Mouse (Mus musculus): ENCODE results near the gene Glud1. TPM values are rescaled to one million over a fixed set of nuclear protein-coding genes. Genes with fewer than 3 reads are reported as not detected.
"Not testable (repeated sequence)": the region's sequence is repeated elsewhere in the genome, so short reads cannot be mapped to it uniquely, and the experiment has no call there.

Gene Glud1
- total RNA-seq, 2 experiments from 2014 or later = 320 to 321 TPM

- no peak for DNase-seq (ENCODE audit: low spot score in 2 of 2)
- intact Hi-C loops (cut with DNase I) = no loop called here
These were observed 1.3 kb upstream of the Glud1 start for GRCm38 (mm10) chr14:34309266-34309665.

GRCm38 (mm10) chr14:34309907-34310233 is 657 bp upstream of the Glud1 start:
- no peak for DNase-seq (ENCODE audit: low spot score in 2 of 2)
- intact Hi-C loops (cut with DNase I) = loop anchor here (5.0 kb wide), 2 partner anchors 52 to 192 kb away; partner anchors contain the start of gene Bmpr1a

GRCm38 (mm10) chr14:34311021-34311631 is 599 bp downstream of the Glud1 start:
- peak; percentile 26 for DNase-seq (ENCODE audit: low spot score in 2 of 2)
- intact Hi-C loops (cut with DNase I) = loop anchor here (5.0 kb wide), 2 partner anchors 51 to 191 kb away; partner anchors contain the start of gene Bmpr1a

- DNase-seq (ENCODE audit: low spot score in 2 of 2) = no peak
- intact Hi-C loops (cut with DNase I) = loop anchor here (5.0 kb wide), 2 partner anchors 51 to 191 kb away; partner anchors contain the start of gene Bmpr1a
These were observed 1.2 kb downstream of the Glud1 start for GRCm38 (mm10) chr14:34311691-34312090.

GRCm38 (mm10) chr14:34312339-34313048 is 2.0 kb downstream of the Glud1 start:
- no peak for DNase-seq (ENCODE audit: low spot score in 2 of 2)
- intact Hi-C loops (cut with DNase I) = loop anchor here (5.0 kb wide), 2 partner anchors 50 to 190 kb away; partner anchors contain the start of gene Bmpr1a

GRCm38 (mm10) chr14:34313612-34314011 is 3.1 kb downstream of the Glud1 start:
- intact Hi-C loops (cut with DNase I) = loop anchor here (5.0 kb wide), 2 partner anchors 49 to 189 kb away; partner anchors contain the start of gene Bmpr1a
- DNase-seq (ENCODE audit: low spot score in 2 of 2) = no peak

GRCm38 (mm10) chr14:34314383-34314782 is 3.9 kb downstream of the Glud1 start:
- not testable (repeated sequence) for DNase-seq (ENCODE audit: low spot score in 2 of 2)
- intact Hi-C loops (cut with DNase I) = loop anchor here (5.0 kb wide), 2 partner anchors 48 to 188 kb away; partner anchors contain the start of gene Bmpr1a

- intact Hi-C loops (cut with DNase I) = loop anchor here (5.0 kb wide), 2 partner anchors 48 to 188 kb away; partner anchors contain the start of gene Bmpr1a
- no peak for DNase-seq (ENCODE audit: low spot score in 2 of 2)
These were observed 4.3 kb downstream of the Glud1 start for GRCm38 (mm10) chr14:34314796-34315195.

- intact Hi-C loops (cut with DNase I) = no loop called here
- DNase-seq (ENCODE audit: low spot score in 2 of 2) = no peak
These were observed 5.8 kb downstream of the Glud1 start for GRCm38 (mm10) chr14:34316346-34316745.

- intact Hi-C loops (cut with DNase I) = no loop called here
- no peak for DNase-seq (ENCODE audit: low spot score in 2 of 2)
These were observed 6.9 kb downstream of the Glud1 start for GRCm38 (mm10) chr14:34317431-34317830.

- intact Hi-C loops (cut with DNase I) = no loop called here
- no peak for DNase-seq (ENCODE audit: low spot score in 2 of 2)
These were observed 7.6 kb downstream of the Glud1 start for GRCm38 (mm10) chr14:34318113-34318512.

GRCm38 (mm10) chr14:34323576-34324085 is 13.1 kb downstream of the Glud1 start:
- no peak for DNase-seq (ENCODE audit: low spot score in 2 of 2)
- intact Hi-C loops (cut with DNase I) = no loop called here

- no peak for DNase-seq (ENCODE audit: low spot score in 2 of 2)
- intact Hi-C loops (cut with DNase I) = no loop called here
These were observed 16.1 kb downstream of the Glud1 start for GRCm38 (mm10) chr14:34326606-34327005.

GRCm38 (mm10) chr14:34327618-34328017 is 17.1 kb downstream of the Glud1 start:
- no peak for DNase-seq (ENCODE audit: low spot score in 2 of 2)
- intact Hi-C loops (cut with DNase I) = no loop called here

- no peak for DNase-seq (ENCODE audit: low spot score in 2 of 2)
These were observed 20.2 kb downstream of the Glud1 start for GRCm38 (mm10) chr14:34330657-34331158.

GRCm38 (mm10) chr14:34331886-34332285 is 21.4 kb downstream of the Glud1 start:
- intact Hi-C loops (cut with DNase I) = no loop called here
- DNase-seq (ENCODE audit: low spot score in 2 of 2) = peak; percentile 20 to 44

More at GRCm38 (mm10) chr14:34330657-34331158, 20.2 kb downstream of the Glud1 start:
- intact Hi-C loops (cut with DNase I) = no loop called here

GRCm38 (mm10) chr14:34332476-34332875 is 21.9 kb downstream of the Glud1 start:
- peak; percentile 43 to 59 for DNase-seq (ENCODE audit: low spot score in 2 of 2)
- intact Hi-C loops (cut with DNase I) = no loop called here

GRCm38 (mm10) chr14:34339446-34339845 is 28.9 kb downstream of the Glud1 start:
- peak in 1 of 2 experiments; percentile 13 for DNase-seq (ENCODE audit: low spot score in 2 of 2)
- intact Hi-C loops (cut with DNase I) = no loop called here

- no peak for DNase-seq (ENCODE audit: low spot score in 2 of 2)
- intact Hi-C loops (cut with DNase I) = no loop called here
These were observed 31.5 kb downstream of the Glud1 start for GRCm38 (mm10) chr14:34341993-34342392.

- DNase-seq (ENCODE audit: low spot score in 2 of 2) = no peak
- intact Hi-C loops (cut with DNase I) = no loop called here
These were observed 32.6 kb downstream of the Glud1 start for GRCm38 (mm10) chr14:34343078-34343477.

Data from left cerebral cortex, postnatal 14 days (tissue).